8 mouse cellular contexts compared by ENCODE assay signal in the genomic region with DNA sequence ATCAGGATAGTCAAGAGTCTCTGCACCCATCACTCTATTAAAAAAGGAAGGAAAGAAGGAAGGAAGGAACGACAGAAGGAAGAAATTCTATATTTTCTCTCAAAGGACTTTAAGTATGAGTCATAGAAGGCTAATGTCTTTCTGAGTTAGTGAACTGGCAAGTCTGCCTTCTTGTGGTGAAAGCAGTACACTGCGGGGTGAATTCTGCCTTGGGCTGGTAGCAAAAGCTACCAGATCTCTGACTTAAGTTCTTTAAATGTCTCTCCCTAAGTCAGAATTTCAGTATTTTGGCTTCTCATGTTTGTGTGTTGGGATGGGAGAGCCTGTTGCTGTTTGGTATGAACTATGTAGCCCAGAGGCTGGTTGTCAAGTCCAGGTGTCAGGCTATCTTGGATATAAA. TPM values are rescaled to one million over a fixed set of nuclear protein-coding genes. Genes with fewer than 3 reads are reported as not detected.
DNase-seq lines count a peak whose midpoint lies in the region; ATAC-seq and TF ChIP-seq lines count a peak whose summit lies in the region.

No protein-coding gene starts in this region.

- DNase-seq in heart, embryonic 10.5 days (ENCODE audit: low spot score) = no peak
- DNase-seq in heart, adult 9 months (ENCODE audit: low spot score in 2 of 2) = no peak
- DNase-seq in MEL (ENCODE audit: low read depth, low spot score) = peak; percentile 80
- DNase-seq in liver, embryonic 14.5 days (ENCODE audit: low read depth in 3 of 3, low spot score in 3 of 3) = peak; percentile 41 to 50 (median 41)
- DNase-seq in natural killer cell, adult 2 months (ENCODE audit: low spot score in 2 of 2) = peak; percentile 33 to 53
- DNase-seq in urinary bladder, postnatal 4 days (ENCODE audit: low spot score in 2 of 2) = no peak

- peak overlapping the region; percentile 81 for H3K27ac ChIP-seq in heart, embryonic 10.5 days
- peak overlapping the region; percentile 60 for H3K27ac ChIP-seq in MEL (ENCODE audit: control insufficient read depth, low read depth, low read length)
- peak overlapping the region; percentile 80 for H3K27ac ChIP-seq in embryonic facial prominence, embryonic 15.5 days (replicated peaks)
- H3K27ac ChIP-seq in hindbrain, embryonic 15.5 days (replicated peaks) = peak overlapping the region; percentile 87
- H3K27ac ChIP-seq in liver, embryonic 14.5 days = peak overlapping the region; percentile 57

- 21% methylated on average over 2 of the region's 2 CpGs for WGBS in heart, embryonic 10.5 days
- 24% methylated on average over 2 of the region's 2 CpGs for WGBS in embryonic facial prominence, embryonic 15.5 days
- 27% methylated on average over 2 of the region's 2 CpGs for WGBS in hindbrain, embryonic 15.5 days
- WGBS in liver, embryonic 14.5 days (ENCODE audit: insufficient replicate concordance) = 22% methylated on average over 2 of the region's 2 CpGs

- H3K4me1 ChIP-seq in heart, embryonic 10.5 days = no peaks in the 10 kb centered on the region
- H3K4me1 ChIP-seq in MEL (ENCODE audit: control insufficient read depth in 1 of 2, insufficient read depth in 2 of 2, low read length in 2 of 2) = no peaks in the 10 kb centered on the region
- H3K4me1 ChIP-seq in embryonic facial prominence, embryonic 15.5 days = 0 out of 2 replicates have a peak, but pooled peaks cover 4% of the 10 kb centered on the region
- peaks cover 8% of the 10 kb centered on the region for H3K4me1 ChIP-seq in hindbrain, embryonic 15.5 days (replicated peaks)
- H3K4me1 ChIP-seq in liver, embryonic 14.5 days (replicated peaks; ENCODE audit: control insufficient read depth in 2 of 2, insufficient read depth in 2 of 2, low read length in 1 of 2) = peaks cover 0 to 8% of the 10 kb centered on the region in 2 experiments; a peak in 3 of 4 replicates

- peak; percentile 31; the same call in 1 of the 2 replicates for TF ChIP-seq RAD21 in MEL (IDR thresholded peaks at IDR 0.05; ENCODE audit: low read depth, low read length)

- ATAC-seq in embryonic facial prominence, embryonic 15.5 days (ENCODE audit: insufficient number of reproducible peaks, low FRiP score, low TSS enrichment, low read depth) = no peak
- no peak for ATAC-seq in hindbrain, embryonic 15.5 days (ENCODE audit: low FRiP score, low read depth)
- peak; percentile 53; the same call in 1 of the 2 replicates for ATAC-seq in liver, embryonic 14.5 days (ENCODE audit: insufficient read depth)

- peak; percentile 54 to 63 (median 61) for TF ChIP-seq CTCF in MEL (IDR thresholded peaks at IDR 0.05 in 2 of 3, conservative IDR thresholded peaks at IDR 0.05 in 1 of 3; ENCODE audit: control insufficient read depth in 1 of 3, insufficient read depth in 1 of 3, low read depth in 2 of 3, low read length in 3 of 3, poor library complexity in 1 of 3, severe bottlenecking in 1 of 3)
- TF ChIP-seq CTCF in liver, embryonic 14.5 days (IDR thresholded peaks at IDR 0.05; ENCODE audit: low read depth) = peak; percentile 56

- H3K27me3 ChIP-seq in heart, embryonic 10.5 days (ENCODE audit: insufficient read depth, poor library complexity, severe bottlenecking) = no peaks in the 10 kb centered on the region
- no peaks in the 10 kb centered on the region for H3K27me3 ChIP-seq in MEL (ENCODE audit: control insufficient read depth in 1 of 2, insufficient read depth in 2 of 2, low read length in 2 of 2)
- no peaks in the 10 kb centered on the region for H3K27me3 ChIP-seq in embryonic facial prominence, embryonic 15.5 days
- H3K27me3 ChIP-seq in hindbrain, embryonic 15.5 days = no peaks in the 10 kb centered on the region
- H3K27me3 ChIP-seq in liver, embryonic 14.5 days (ENCODE audit: control insufficient read depth, insufficient read depth, low read length) = no peaks in the 10 kb centered on the region

- TF ChIP-seq POLR2A in MEL (IDR thresholded peaks at IDR 0.05; ENCODE audit: control insufficient read depth in 1 of 2, insufficient read depth in 1 of 2, low read depth in 1 of 2, low read length in 2 of 2, poor library complexity in 1 of 2) = no peak

- TF ChIP-seq EP300 in MEL (IDR thresholded peaks at IDR 0.05; ENCODE audit: low read depth in 1 of 2, low read length in 2 of 2) = no peak
- no peak for TF ChIP-seq EP300 in liver, embryonic 14.5 days (IDR thresholded peaks at IDR 0.05; ENCODE audit: low read depth)

- H3K4me2 ChIP-seq in embryonic facial prominence, embryonic 15.5 days (replicated peaks) = peak overlapping the region; percentile 48
- H3K4me2 ChIP-seq in hindbrain, embryonic 15.5 days = peak overlapping the region; percentile 62
- H3K4me2 ChIP-seq in liver, embryonic 14.5 days (ENCODE audit: low read depth) = peak overlapping the region; percentile 62

- no peaks in the 10 kb centered on the region for H3K36me3 ChIP-seq in heart, embryonic 10.5 days
- H3K36me3 ChIP-seq in MEL (ENCODE audit: control insufficient read depth in 1 of 2, insufficient read depth in 2 of 2, low read length in 2 of 2) = no peaks in the 10 kb centered on the region; a peak in 1 of 4 replicates
- no peaks in the 10 kb centered on the region for H3K36me3 ChIP-seq in embryonic facial prominence, embryonic 15.5 days
- no peaks in the 10 kb centered on the region for H3K36me3 ChIP-seq in hindbrain, embryonic 15.5 days
- H3K36me3 ChIP-seq in liver, embryonic 14.5 days (replicated peaks; ENCODE audit: control insufficient read depth, insufficient read depth, low read depth) = no peaks in the 10 kb centered on the region

- H3K4me3 ChIP-seq in heart, embryonic 10.5 days = peak overlapping the region; percentile 58
- peak overlapping the region; percentile 44 to 67 for H3K4me3 ChIP-seq in MEL (ENCODE audit: control insufficient read depth in 1 of 2, insufficient read depth in 1 of 2, low read depth in 2 of 2, low read length in 2 of 2)
- peak overlapping the region; percentile 49 for H3K4me3 ChIP-seq in embryonic facial prominence, embryonic 15.5 days (replicated peaks)
- peak overlapping the region; percentile 49 for H3K4me3 ChIP-seq in hindbrain, embryonic 15.5 days
- H3K4me3 ChIP-seq in liver, embryonic 14.5 days (ENCODE audit: insufficient read depth in 1 of 2, low read depth in 2 of 2, low read length in 2 of 2) = peak overlapping the region; percentile 60 to 94

- H3K9ac ChIP-seq in MEL (ENCODE audit: control insufficient read depth, low read depth, low read length, poor library complexity, severe bottlenecking) = peak overlapping the region; percentile 48
- no peak overlapping the region for H3K9ac ChIP-seq in embryonic facial prominence, embryonic 15.5 days
- peak overlapping the region; percentile 46 for H3K9ac ChIP-seq in hindbrain, embryonic 15.5 days
- H3K9ac ChIP-seq in liver, embryonic 14.5 days (replicated peaks) = peak overlapping the region; percentile 48

- no peaks in the 10 kb centered on the region for H3K79me2 ChIP-seq in MEL (ENCODE audit: control insufficient read depth, insufficient read depth, low read length, poor library complexity)

- no peaks in the 10 kb centered on the region for H3K9me3 ChIP-seq in heart, embryonic 10.5 days
- H3K9me3 ChIP-seq in MEL (replicated peaks; ENCODE audit: insufficient read depth, low read length) = no peaks in the 10 kb centered on the region
- no peaks in the 10 kb centered on the region for H3K9me3 ChIP-seq in embryonic facial prominence, embryonic 15.5 days (replicated peaks)
- H3K9me3 ChIP-seq in hindbrain, embryonic 15.5 days = no peaks in the 10 kb centered on the region
- no peaks in the 10 kb centered on the region for H3K9me3 ChIP-seq in liver, embryonic 14.5 days (ENCODE audit: control insufficient read depth, low read length)

TF ChIP-seq in MEL, 35 proteins besides CTCF, POLR2A, EP300 and RAD21 (continues in another document):
- TF ChIP-seq MAZ (IDR thresholded peaks at IDR 0.05; ENCODE audit: low read depth, low read length) = no peak
- peak; percentile 53 for TF ChIP-seq SMC3 (IDR thresholded peaks at IDR 0.05; ENCODE audit: low read depth, low read length)
- no peak for TF ChIP-seq TAL1 (IDR thresholded peaks at IDR 0.05; ENCODE audit: low read length)
- TF ChIP-seq GATA1 (IDR thresholded peaks at IDR 0.05; ENCODE audit: low read depth, low read length) = no peak
- no peak for TF ChIP-seq GABPA (IDR thresholded peaks at IDR 0.05; ENCODE audit: low read depth, low read length)

RNA-seq across cellular contexts. Expression of gene Zfp983, which starts 0.5 kb away (rescaled TPM):
- polyA plus RNA-seq in heart, embryonic 10.5 days (2016; fragmentation: Nextera tagmentation; extraction: Ambion mirVana) = 2.7 and 2.9 TPM in 2 replicates
- 0.98 and 1.5 TPM in 2 replicates for total RNA-seq in MEL (2012; rRNA removed)
- polyA plus RNA-seq in MEL (2012; ENCODE audit: insufficient read depth in 1 of 2, insufficient read length in 2 of 2, low read depth in 1 of 2, low replicate concordance in 2 of 2, missing spikeins in 1 of 2) = 1 to 10 TPM in 1 of 2 experiments, not detected in 1; 1.0 TPM
- 5.4 and 5.6 TPM in 2 replicates for polyA plus RNA-seq in embryonic facial prominence, embryonic 15.5 days (2015; fragmentation: Nextera tagmentation; extraction: Ambion mirVana)
- polyA plus RNA-seq in hindbrain, embryonic 15.5 days (2015; fragmentation: Nextera tagmentation; extraction: Ambion mirVana) = 11.8 and 12.3 TPM in 2 replicates
- 0.38 and 0.78 TPM in 2 replicates for polyA plus RNA-seq in liver, embryonic 14.5 days (2012; rRNA removed)
- polyA plus RNA-seq in liver, embryonic 14.5 days (2014; fragmentation: Nextera tagmentation; extraction: Ambion mirVana) = 1.3 and 1.4 TPM in 2 replicates

RNA-seq across cellular contexts. Expression of gene Gm10226, which starts 41.7 kb away (rescaled TPM):
- polyA plus RNA-seq in heart, embryonic 10.5 days (2016; fragmentation: Nextera tagmentation; extraction: Ambion mirVana) = 4.1 and 4.9 TPM in 2 replicates
- total RNA-seq in MEL (2012; rRNA removed) = 2.0 and 3.2 TPM in 2 replicates
- polyA plus RNA-seq in MEL (2012; ENCODE audit: insufficient read depth in 1 of 2, insufficient read length in 2 of 2, low read depth in 1 of 2, low replicate concordance in 2 of 2, missing spikeins in 1 of 2) = 1 to 10 TPM in 1 of 2 experiments, not detected in 1; 1.1 TPM
- polyA plus RNA-seq in embryonic facial prominence, embryonic 15.5 days (2015; fragmentation: Nextera tagmentation; extraction: Ambion mirVana) = 4.4 and 6.3 TPM in 2 replicates
- polyA plus RNA-seq in hindbrain, embryonic 15.5 days (2015; fragmentation: Nextera tagmentation; extraction: Ambion mirVana) = 14.3 and 17.4 TPM in 2 replicates
- polyA plus RNA-seq in liver, embryonic 14.5 days (2012; rRNA removed) = 2.3 TPM in 1 of 2 replicates, not detected in the other
- polyA plus RNA-seq in liver, embryonic 14.5 days (2014; fragmentation: Nextera tagmentation; extraction: Ambion mirVana) = 5.0 and 6.1 TPM in 2 replicates

RNA-seq across cellular contexts. Expression of gene Zfp760, which starts 57.6 kb away (rescaled TPM):
- 7.8 and 11.0 TPM in 2 replicates for polyA plus RNA-seq in heart, embryonic 10.5 days (2016; fragmentation: Nextera tagmentation; extraction: Ambion mirVana)
- total RNA-seq in MEL (2012; rRNA removed) = 2.2 and 2.5 TPM in 2 replicates
- 1 to 10 TPM in 1 of 2 experiments, not detected in 1; 2.5 TPM for polyA plus RNA-seq in MEL (2012; ENCODE audit: insufficient read depth in 1 of 2, insufficient read length in 2 of 2, low read depth in 1 of 2, low replicate concordance in 2 of 2, missing spikeins in 1 of 2)
- 10.4 and 10.7 TPM in 2 replicates for polyA plus RNA-seq in embryonic facial prominence, embryonic 15.5 days (2015; fragmentation: Nextera tagmentation; extraction: Ambion mirVana)
- polyA plus RNA-seq in hindbrain, embryonic 15.5 days (2015; fragmentation: Nextera tagmentation; extraction: Ambion mirVana) = 11.0 and 12.2 TPM in 2 replicates
- polyA plus RNA-seq in liver, embryonic 14.5 days (2012; rRNA removed) = 2.0 and 4.1 TPM in 2 replicates
- 4.0 and 4.1 TPM in 2 replicates for polyA plus RNA-seq in liver, embryonic 14.5 days (2014; fragmentation: Nextera tagmentation; extraction: Ambion mirVana)

Comparison
In these comparisons a context has a peak if more than half of its experiments do, and no peak if none do; other contexts are left out.
1. DNase-seq: peak in MEL (single experiment), liver, embryonic 14.5 days (3 of 3) and natural killer cell, adult 2 months (2 of 2); none in heart, embryonic 10.5 days (single experiment), heart, adult 9 months (0 of 2) and urinary bladder, postnatal 4 days (0 of 2).
2. Peak in every context shown above with its lines, with median percentiles within 50 percentile points of each other: H3K27ac ChIP-seq, H3K4me3 ChIP-seq and H3K4me2 ChIP-seq.